ENCODE assay signal across 8 mouse cellular contexts in the genomic region with DNA sequence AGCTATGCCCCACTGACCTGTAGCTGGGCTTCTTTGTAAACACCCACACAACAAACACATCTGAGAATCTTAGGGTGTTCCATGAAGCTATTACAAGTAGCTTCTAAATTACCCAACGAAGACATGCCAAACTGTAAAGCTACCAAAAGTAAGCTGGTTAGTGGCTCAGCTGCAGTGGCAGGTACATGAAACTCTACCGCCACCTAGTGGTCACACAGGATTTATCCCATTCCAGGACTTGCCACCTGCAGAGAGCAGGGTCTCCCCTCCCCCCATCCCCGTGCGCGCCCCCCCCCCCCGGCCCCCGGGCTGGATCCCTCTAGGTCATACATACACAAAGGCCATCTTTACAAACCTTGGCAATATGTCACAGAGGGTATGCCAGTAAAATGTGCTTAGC.
A peak's percentile ranks its signal among the peaks of the same experiment; 100 is the strongest.
DNase-seq lines count a peak whose midpoint lies in the region; ATAC-seq lines count a peak whose summit lies in the region.

No protein-coding gene starts in this region.

- H3K9ac ChIP-seq in intestine, embryonic 14.5 days (ENCODE audit: low read length): no peak overlapping the region
- no peak overlapping the region for H3K9ac ChIP-seq in intestine, embryonic 16.5 days (ENCODE audit: low read depth, low read length)
- no peak overlapping the region for H3K9ac ChIP-seq in embryonic facial prominence, embryonic 11.5 days (replicated peaks; ENCODE audit: low read length)

- peaks cover 5% of the 10 kb centered on the region; the same call in 1 of the 2 replicates for H3K4me1 ChIP-seq in intestine, embryonic 14.5 days (replicated peaks; ENCODE audit: control insufficient read depth, insufficient read depth, low read length)
- H3K4me1 ChIP-seq in intestine, embryonic 16.5 days (ENCODE audit: control insufficient read depth, insufficient read depth, low read length): peaks cover 3% of the 10 kb centered on the region; the same call in 1 of the 2 replicates
- H3K4me1 ChIP-seq in embryonic facial prominence, embryonic 11.5 days (ENCODE audit: control insufficient read depth, insufficient read depth, low read length): no peaks in the 10 kb centered on the region

- intact Hi-C loops in heart, postnatal 36 days (cut with DNase I): loop anchor here (1.0 to 5.0 kb wide), 4 partner anchors 150 to 559 kb away; no protein-coding TSS in a partner anchor

- DNase-seq in intestine, embryonic 14.5 days (ENCODE audit: low spot score): peak; percentile 88
- DNase-seq in adrenal gland, postnatal 14 days: peak; percentile 81
- peak; percentile 87 for DNase-seq in embryonic facial prominence, embryonic 11.5 days (ENCODE audit: low spot score)
- DNase-seq in heart, postnatal 36 days: peak; percentile 70 to 72
- DNase-seq in left cerebral cortex, adult 18-20 months (ENCODE audit: low spot score in 2 of 2): peak; percentile 73 to 84
- DNase-seq in mesoderm, embryonic 11.5 days (ENCODE audit: low read depth, low spot score): peak; percentile 79
- peak; percentile 28 to 75 for DNase-seq in spleen, postnatal 10 days (ENCODE audit: low spot score in 2 of 2)

- H3K27me3 ChIP-seq in intestine, embryonic 14.5 days (replicated peaks; ENCODE audit: control insufficient read depth, insufficient read depth, low read length): no peaks in the 10 kb centered on the region
- no peaks in the 10 kb centered on the region for H3K27me3 ChIP-seq in intestine, embryonic 16.5 days (replicated peaks; ENCODE audit: control insufficient read depth, insufficient read depth, low read length)
- no peaks in the 10 kb centered on the region for H3K27me3 ChIP-seq in embryonic facial prominence, embryonic 11.5 days (ENCODE audit: control insufficient read depth, insufficient read depth, low read length)

- no peaks in the 10 kb centered on the region for H3K36me3 ChIP-seq in intestine, embryonic 14.5 days (ENCODE audit: control insufficient read depth, insufficient read depth, low read length)
- H3K36me3 ChIP-seq in intestine, embryonic 16.5 days (ENCODE audit: control insufficient read depth, insufficient read depth, low read length): no peaks in the 10 kb centered on the region
- H3K36me3 ChIP-seq in embryonic facial prominence, embryonic 11.5 days (replicated peaks; ENCODE audit: control insufficient read depth, insufficient read depth, low read depth, low read length): no peaks in the 10 kb centered on the region

- 6% methylated on average over 7 of the region's 7 CpGs for WGBS in intestine, embryonic 14.5 days
- WGBS in intestine, embryonic 16.5 days: 3% methylated on average over 6 of the region's 7 CpGs
- WGBS in embryonic facial prominence, embryonic 11.5 days: 6% methylated on average over 7 of the region's 7 CpGs

- H3K4me3 ChIP-seq in intestine, embryonic 14.5 days (ENCODE audit: low read depth, low read length): no peak overlapping the region
- no peak overlapping the region for H3K4me3 ChIP-seq in intestine, embryonic 16.5 days (ENCODE audit: low read length)
- no peak overlapping the region for H3K4me3 ChIP-seq in embryonic facial prominence, embryonic 11.5 days (ENCODE audit: low read depth, low read length)

- ATAC-seq in intestine, embryonic 14.5 days (replicated peaks; ENCODE audit: low FRiP score, low TSS enrichment, low read depth): no peak
- ATAC-seq in intestine, embryonic 16.5 days: no peak
- ATAC-seq in embryonic facial prominence, embryonic 11.5 days (replicated peaks; ENCODE audit: insufficient number of reproducible peaks, low FRiP score, low TSS enrichment, low read depth): no peak

- H3K9me3 ChIP-seq in intestine, embryonic 14.5 days (ENCODE audit: control insufficient read depth, low read length): no peaks in the 10 kb centered on the region
- H3K9me3 ChIP-seq in intestine, embryonic 16.5 days (ENCODE audit: control insufficient read depth, low read length): no peaks in the 10 kb centered on the region
- no peaks in the 10 kb centered on the region for H3K9me3 ChIP-seq in embryonic facial prominence, embryonic 11.5 days (replicated peaks; ENCODE audit: control insufficient read depth, low read length)

- H3K27ac ChIP-seq in intestine, embryonic 14.5 days (ENCODE audit: low read depth): no peak overlapping the region
- no peak overlapping the region for H3K27ac ChIP-seq in intestine, embryonic 16.5 days (ENCODE audit: low read length)
- H3K27ac ChIP-seq in embryonic facial prominence, embryonic 11.5 days (replicated peaks; ENCODE audit: low read depth, low read length): no peak overlapping the region

- no peak overlapping the region for H3K4me2 ChIP-seq in intestine, embryonic 14.5 days (ENCODE audit: low read length)
- H3K4me2 ChIP-seq in intestine, embryonic 16.5 days (ENCODE audit: low read depth, low read length): no peak overlapping the region
- no peak overlapping the region for H3K4me2 ChIP-seq in embryonic facial prominence, embryonic 11.5 days (ENCODE audit: low read depth, low read length)
